Mouse (Mus musculus) embryonic facial prominence, embryonic 10.5 days (tissue): ENCODE measurements around the gene Adra1b. TPM values are rescaled to one million over a fixed set of nuclear protein-coding genes. Genes with fewer than 3 reads are reported as not detected.

Source experiments
- DNase-seq: peaks from one replicate; pipeline ENCODE4 v3.0.0-alpha.2; 2017; ENCODE audit warnings: low spot score
- H3K27ac ChIP-seq: fragments of 300-500 bp; sonication (generic); replicated peaks from 2 replicates; pipeline ENCODE4 v1.5.1; 2016; ENCODE audit warnings: mild to moderate bottlenecking
- H3K27me3 ChIP-seq: fragments of 300-500 bp; sonication (generic); replicated peaks from 2 replicates; pipeline ENCODE4 v1.6.1; 2016; ENCODE audit warnings: low read depth, mild to moderate bottlenecking; ENCODE audit not compliant: poor library complexity, severe bottlenecking
- H3K36me3 ChIP-seq: fragments of 300-500 bp; sonication (generic); replicated peaks from 2 replicates; pipeline ENCODE4 v1.6.1; 2016; ENCODE audit warnings: mild to moderate bottlenecking, moderate library complexity
- H3K4me1 ChIP-seq: fragments of 300-500 bp; sonication (generic); 2 replicates; pipeline ENCODE4 v1.6.1; 2016
- H3K4me3 ChIP-seq: fragments of 300-500 bp; sonication (generic); 2 replicates; pipeline ENCODE4 v1.5.1; 2016; ENCODE audit warnings: mild to moderate bottlenecking, moderate library complexity
- H3K9me3 ChIP-seq: fragments of 300-500 bp; sonication (generic); 2 replicates; pipeline ENCODE4 v1.6.1; 2016; ENCODE audit warnings: mild to moderate bottlenecking
- WGBS: fragments of 180-500 bp; shearing (Covaris S2); methylation state at CpG from one replicate; pipeline ENCODE4 v1.1.7; 2016; 5-methylcytosine and 5-hydroxymethylcytosine counted together
- polyA plus RNA-seq: library from polyadenylated mRNA; unstranded; fragments of >200 nt; fragmentation: Nextera tagmentation; extraction: Ambion mirVana; gene quantifications from 2 replicates; pipeline ENCODE4 v1.2.1, GENCODE M21; 2016

Adra1b gene
- polyA plus RNA-seq, 1 experiment from 2014 or later = 0.22 TPM

DNA sequence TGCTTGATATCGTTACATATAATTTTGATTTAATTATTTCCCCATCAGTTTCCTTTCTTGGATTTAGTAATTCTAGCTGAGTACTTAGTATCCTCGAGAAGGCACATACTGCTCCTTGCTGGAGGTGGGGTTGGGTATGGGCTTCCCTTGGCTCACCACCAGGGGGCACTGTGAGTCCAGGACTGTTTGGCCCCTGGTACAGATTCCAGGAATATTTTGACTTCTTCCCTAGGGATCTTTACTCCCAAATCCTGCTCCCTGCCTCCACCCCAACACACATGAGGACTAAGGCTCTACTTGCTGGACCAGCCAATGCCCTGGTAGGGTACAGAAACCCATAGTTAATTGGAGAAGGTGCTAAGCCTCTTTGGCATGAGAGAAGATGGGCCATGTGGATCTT lies 117.2 kb downstream of the Adra1b start:
- 17% methylated on average over 2 of the region's 2 CpGs for WGBS
- Histone ChIP-seq H3K36me3 (no peaks in the 10 kb centered on the region), H3K27me3 (no peaks in the 10 kb centered on the region), H3K27ac (no peak overlapping the region), H3K4me1 (0 out of 2 replicates have a peak, but pooled peaks cover 4% of the 10 kb centered on the region), H3K4me3 (no peak overlapping the region), H3K9me3 (no peaks in the 10 kb centered on the region)
- peak; percentile 81 for DNase-seq

DNA sequence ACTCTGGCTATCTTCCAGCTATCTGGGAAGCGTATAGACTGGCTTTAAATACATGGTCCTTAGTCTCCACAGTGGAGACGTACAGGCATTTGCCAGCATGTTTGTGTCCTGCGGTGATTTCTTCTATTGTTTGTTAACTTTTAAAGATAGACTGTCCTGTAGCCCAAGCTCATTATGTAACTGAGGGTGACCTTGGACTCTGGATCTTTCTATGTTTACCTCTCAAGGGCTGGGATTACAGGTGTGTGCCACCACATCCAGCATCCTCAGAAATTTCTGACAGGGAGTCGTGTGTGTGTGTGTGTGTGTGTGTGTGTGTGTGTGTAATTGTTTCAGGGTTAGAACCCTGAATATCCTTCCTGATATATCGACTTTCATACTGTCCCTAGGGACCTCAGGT lies 117.9 kb downstream of the Adra1b start:
- H3K4me1 ChIP-seq = 0 out of 2 replicates have a peak, but pooled peaks cover 4% of the 10 kb centered on the region
- H3K27me3 ChIP-seq = no peaks in the 10 kb centered on the region
- H3K27ac ChIP-seq = no peak overlapping the region
- no peak overlapping the region for H3K4me3 ChIP-seq
- WGBS = 85% methylated on average over 5 of the region's 5 CpGs
- H3K36me3 ChIP-seq = no peaks in the 10 kb centered on the region
- H3K9me3 ChIP-seq = no peaks in the 10 kb centered on the region
- DNase-seq = no peak

DNA sequence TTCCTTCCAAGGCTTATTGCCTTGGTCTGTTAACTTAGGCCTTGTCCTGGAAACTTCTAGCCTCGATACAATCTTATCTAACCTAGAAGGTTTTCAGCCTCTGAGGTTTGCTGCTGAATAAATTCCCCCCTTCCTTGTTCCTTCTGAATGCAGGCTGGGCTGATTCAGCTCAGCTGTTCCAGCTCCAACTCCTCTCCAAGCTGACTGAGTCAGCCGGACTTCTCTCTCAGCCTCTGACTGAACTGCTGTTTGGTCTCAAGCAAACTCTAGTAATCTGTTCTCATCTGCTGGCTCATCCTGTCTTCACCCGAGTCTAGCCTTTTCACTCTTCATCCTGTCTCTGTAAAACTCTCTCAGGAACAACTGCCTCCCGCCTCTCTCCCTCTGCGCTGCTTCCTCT lies 121.5 kb downstream of the Adra1b start:
- peaks cover 27% of the 10 kb centered on the region for H3K27me3 ChIP-seq
- no peaks in the 10 kb centered on the region for H3K9me3 ChIP-seq
- WGBS = 77% methylated on average over 5 of the region's 5 CpGs
- H3K36me3 ChIP-seq = no peaks in the 10 kb centered on the region
- H3K4me1 ChIP-seq = peaks cover 14% of the 10 kb centered on the region
- H3K4me3 ChIP-seq = no peak overlapping the region
- no peak for DNase-seq
- no peak overlapping the region for H3K27ac ChIP-seq

DNA sequence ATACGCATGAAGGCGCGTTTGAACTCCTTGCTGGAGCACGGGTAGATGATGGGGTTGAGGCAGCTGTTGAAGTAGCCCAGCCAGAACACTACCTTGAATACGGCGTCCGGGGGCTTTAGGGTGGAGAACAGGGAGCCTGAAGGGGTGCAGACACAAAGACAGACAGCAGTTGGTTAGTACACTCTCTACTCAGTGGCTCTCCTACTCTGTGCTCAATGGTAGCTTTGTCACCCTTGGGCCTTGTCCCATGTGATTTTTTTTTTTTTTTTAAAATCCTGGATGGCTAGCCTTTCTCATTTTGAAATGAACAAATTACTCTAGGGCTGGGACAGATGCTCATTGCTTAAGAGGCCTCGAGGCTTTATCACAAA lies 124.7 kb downstream of the Adra1b start:
- 21% methylated on average over 8 of the region's 8 CpGs for WGBS
- Histone ChIP-seq H3K36me3 (no peaks in the 10 kb centered on the region), H3K4me1 (peaks cover 24% of the 10 kb centered on the region), H3K27ac (peak overlapping the region; percentile 65; the same call in 1 of the 2 replicates), H3K9me3 (no peaks in the 10 kb centered on the region), H3K27me3 (peaks cover 38% of the 10 kb centered on the region), H3K4me3 (peak overlapping the region; percentile 60)
- no peak for DNase-seq

DNA sequence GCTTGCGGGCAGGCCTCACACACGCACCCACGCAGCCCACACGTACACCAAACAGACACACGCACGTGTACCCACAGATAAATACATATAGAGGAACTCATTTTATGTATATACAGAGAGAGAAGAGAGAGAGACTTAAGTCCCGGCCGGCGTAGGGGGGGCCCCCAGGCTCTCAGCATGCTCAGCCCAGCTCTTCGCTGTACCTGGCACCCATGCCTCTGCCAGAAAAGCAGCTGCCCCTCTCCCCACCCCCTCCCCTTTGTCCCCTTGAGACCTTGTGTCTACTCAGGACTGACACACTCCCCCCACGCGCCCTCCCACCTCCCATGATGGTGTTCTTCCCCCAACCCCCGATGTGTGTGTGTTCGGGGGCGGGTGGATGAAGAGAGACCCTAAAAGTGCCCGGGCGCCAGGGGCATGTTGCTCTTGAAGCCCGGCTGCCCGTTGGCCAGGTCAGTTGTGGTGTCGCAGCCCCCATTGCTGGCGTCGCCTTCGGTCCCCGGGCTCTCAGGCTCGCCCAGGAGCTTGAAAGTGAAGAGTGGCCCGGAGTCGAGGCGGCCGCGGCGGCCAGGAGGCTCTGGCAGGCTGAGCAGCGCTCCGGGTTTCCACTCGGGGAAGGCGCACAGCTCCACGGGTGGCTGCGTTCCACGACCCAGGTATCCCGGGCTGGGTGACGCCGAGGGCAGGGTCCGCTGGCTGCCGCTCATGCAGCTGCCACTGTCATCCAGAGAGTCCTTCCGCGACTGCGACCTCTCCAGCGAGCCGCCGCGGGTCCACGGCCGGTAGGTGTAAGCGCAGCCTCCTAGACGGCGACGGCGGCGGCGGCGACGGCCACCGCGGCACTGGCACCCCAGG lies 125.3 kb downstream of the Adra1b start:
- WGBS = 16% methylated on average over 63 of the region's 63 CpGs
- H3K27ac ChIP-seq = peak overlapping the region; percentile 65; the same call in 1 of the 2 replicates
- H3K36me3 ChIP-seq = no peaks in the 10 kb centered on the region
- peaks cover 38% of the 10 kb centered on the region for H3K27me3 ChIP-seq
- peaks cover 24% of the 10 kb centered on the region for H3K4me1 ChIP-seq
- DNase-seq = peak; percentile 69
- no peaks in the 10 kb centered on the region for H3K9me3 ChIP-seq
- peak overlapping the region; percentile 60 for H3K4me3 ChIP-seq

DNA sequence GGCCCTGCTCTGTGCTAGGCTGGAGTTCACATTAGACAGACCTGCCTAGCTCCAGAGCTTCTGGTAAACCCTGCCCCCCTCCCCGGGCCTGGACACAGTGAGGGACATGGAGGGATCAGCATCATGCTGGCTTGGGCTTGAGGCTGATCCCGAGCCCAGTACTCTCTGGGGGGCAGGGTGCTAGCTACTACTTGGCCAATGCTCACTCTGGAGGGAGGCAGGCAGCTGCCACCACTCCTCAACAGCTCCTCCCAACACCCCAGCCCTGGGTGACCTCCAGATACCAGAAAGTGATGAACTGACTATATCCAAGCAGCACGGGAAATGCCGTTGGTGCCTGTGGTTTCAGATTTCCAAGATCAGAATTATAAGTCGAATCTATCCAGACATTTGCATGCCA lies 127.3 kb downstream of the Adra1b start:
- Histone ChIP-seq H3K4me1 (peaks cover 24% of the 10 kb centered on the region), H3K27me3 (peaks cover 38% of the 10 kb centered on the region), H3K27ac (0 out of 2 replicates have a peak overlapping the region, but pooled peaks have one; percentile 22), H3K9me3 (no peaks in the 10 kb centered on the region), H3K36me3 (no peaks in the 10 kb centered on the region), H3K4me3 (no peak overlapping the region)
- WGBS = 31% methylated on average over 5 of the region's 5 CpGs
- peak; percentile 60 for DNase-seq

DNA sequence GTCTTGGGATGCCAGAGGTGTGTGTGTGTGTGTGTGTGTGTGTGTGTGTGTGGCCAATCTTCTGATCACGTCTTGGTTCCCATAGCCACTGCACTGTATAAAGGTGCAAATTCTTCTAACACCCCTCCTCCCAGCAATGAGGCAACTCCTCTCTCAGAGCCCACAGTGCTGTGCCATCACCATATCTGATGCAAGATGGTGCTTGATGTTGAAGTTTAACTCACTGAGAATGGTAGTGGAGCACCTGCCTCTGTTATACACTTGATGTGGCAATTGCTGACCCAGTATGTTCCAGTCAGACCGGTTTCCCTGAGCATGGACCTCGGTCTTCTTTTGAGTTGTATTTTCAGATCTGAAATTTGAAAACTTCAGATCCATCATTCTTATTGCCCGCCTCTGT lies 130.9 kb downstream of the Adra1b start:
- WGBS = 84% methylated on average over 4 of the region's 4 CpGs

DNA sequence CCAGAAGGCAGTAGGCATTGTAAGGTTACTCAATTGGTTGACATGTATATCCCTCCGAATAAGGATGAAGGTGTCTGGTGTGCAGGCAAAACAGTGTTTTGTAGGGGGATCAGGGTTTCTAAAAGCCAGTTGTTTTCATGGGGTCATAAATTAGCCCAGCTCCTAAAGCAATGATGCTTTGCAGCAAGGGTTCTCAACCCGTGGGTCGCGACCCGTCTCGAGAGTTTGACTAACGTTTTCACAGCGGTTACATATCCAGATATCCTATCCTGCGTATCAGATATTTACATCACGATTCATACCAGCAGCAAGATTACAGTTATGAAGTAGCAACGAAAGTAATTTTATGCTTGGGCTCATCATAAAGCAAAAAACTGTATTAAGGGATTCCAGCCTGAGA lies 133.3 kb downstream of the Adra1b start:
- no peaks in the 10 kb centered on the region for H3K9me3 ChIP-seq
- H3K36me3 ChIP-seq = no peaks in the 10 kb centered on the region
- H3K4me1 ChIP-seq = 0 out of 2 replicates have a peak, but pooled peaks cover 6% of the 10 kb centered on the region
- WGBS = 73% methylated on average over 11 of the region's 11 CpGs
- peaks cover 18% of the 10 kb centered on the region for H3K27me3 ChIP-seq
- no peak overlapping the region for H3K4me3 ChIP-seq
- no peak for DNase-seq
- no peak overlapping the region for H3K27ac ChIP-seq

More for the DNA sequence above, 130.9 kb downstream of the Adra1b start:
- Histone ChIP-seq H3K27ac (no peak overlapping the region), H3K9me3 (no peaks in the 10 kb centered on the region), H3K27me3 (peaks cover 31% of the 10 kb centered on the region), H3K4me3 (no peak overlapping the region), H3K4me1 (peaks cover 20% of the 10 kb centered on the region), H3K36me3 (no peaks in the 10 kb centered on the region)
- DNase-seq = no peak

DNA sequence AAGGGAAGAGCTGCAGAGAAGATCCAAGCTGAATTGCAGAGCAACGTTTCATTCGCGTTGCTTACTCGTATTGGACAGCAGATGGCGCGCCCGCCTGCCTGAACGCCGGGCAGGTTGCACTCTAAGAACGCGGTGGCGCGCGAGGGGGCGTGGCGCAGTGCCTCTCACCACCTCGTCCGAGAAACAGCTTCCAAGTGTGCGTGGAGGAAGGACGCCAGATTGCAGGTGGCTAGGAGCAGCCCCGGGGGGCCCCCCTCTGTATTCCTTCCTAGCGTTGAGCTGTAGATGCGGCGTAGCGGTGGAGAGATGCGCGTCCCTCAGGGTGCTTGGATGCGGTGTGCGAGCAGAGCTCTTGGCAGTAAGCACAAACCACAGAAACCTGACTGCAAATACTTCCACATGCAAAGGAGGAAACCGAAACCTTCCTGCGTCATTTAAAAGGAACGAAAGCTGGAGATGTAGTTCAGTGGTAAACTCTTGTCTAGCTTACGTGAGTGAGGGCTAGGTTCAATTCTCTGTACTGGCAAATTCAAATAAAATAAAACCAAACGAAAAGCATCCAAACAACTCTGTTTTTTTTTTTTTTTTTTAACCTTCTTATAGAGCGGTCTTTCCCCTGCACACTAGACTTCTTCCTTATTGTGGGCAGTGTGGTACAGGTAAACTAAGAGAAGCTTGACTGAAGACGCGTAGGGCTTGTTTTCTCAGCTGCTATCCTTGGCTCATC lies 133.9 kb downstream of the Adra1b start:
- Histone ChIP-seq H3K4me1 (0 out of 2 replicates have a peak, but pooled peaks cover 6% of the 10 kb centered on the region), H3K9me3 (no peaks in the 10 kb centered on the region), H3K36me3 (no peaks in the 10 kb centered on the region), H3K27me3 (peaks cover 18% of the 10 kb centered on the region), H3K27ac (no peak overlapping the region), H3K4me3 (peak overlapping the region; percentile 62)
- WGBS = 6% methylated on average over 37 of the region's 37 CpGs
- DNase-seq = peak; percentile 89

DNA sequence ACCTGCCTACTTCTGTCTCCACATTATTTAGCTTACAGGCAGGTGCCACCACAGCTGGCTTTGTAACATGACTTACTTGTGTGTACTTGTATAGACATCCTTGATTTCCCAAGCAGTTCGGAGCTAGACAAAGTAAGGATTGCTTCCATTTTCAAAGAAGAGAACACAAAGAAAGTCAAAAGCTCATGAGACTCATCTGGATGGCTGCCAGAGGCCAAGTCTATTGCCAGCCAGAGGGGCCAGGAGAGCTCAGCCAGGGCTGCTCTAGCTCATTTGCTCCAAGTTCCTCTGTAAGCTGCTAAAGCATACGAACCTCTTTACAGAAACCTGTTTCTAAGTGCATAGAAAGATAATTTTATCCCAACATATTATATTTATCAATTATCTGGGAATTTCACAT lies 142.6 kb downstream of the Adra1b start:
- Histone ChIP-seq H3K27ac (no peak overlapping the region), H3K36me3 (no peaks in the 10 kb centered on the region), H3K9me3 (no peaks in the 10 kb centered on the region), H3K4me1 (no peaks in the 10 kb centered on the region), H3K4me3 (no peak overlapping the region), H3K27me3 (no peaks in the 10 kb centered on the region; the same call in 1 of the 2 replicates)
- WGBS = 73% methylated on average over 2 of the region's 2 CpGs
- DNase-seq = no peak

DNA sequence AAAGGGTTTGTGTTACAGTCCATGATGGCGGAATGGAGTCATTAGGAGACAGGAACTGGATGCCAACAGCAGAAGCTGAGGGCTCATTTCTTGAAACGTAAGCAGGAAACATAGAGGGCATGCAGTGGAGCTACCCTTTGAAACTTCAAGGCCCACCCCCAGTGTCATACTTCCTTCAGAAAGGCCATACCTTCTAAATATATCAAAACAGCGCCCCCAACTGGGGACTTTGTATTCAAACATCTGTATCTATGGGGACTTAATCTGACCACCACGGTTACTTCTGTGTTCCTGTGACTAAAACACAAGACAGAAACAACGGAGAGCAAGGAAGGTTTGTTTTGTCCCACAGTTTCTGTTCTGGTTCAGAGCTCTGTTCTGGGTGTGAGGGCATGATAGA lies 145.6 kb downstream of the Adra1b start:
- H3K9me3 ChIP-seq = no peaks in the 10 kb centered on the region
- no peaks in the 10 kb centered on the region for H3K4me1 ChIP-seq
- no peak overlapping the region for H3K27ac ChIP-seq
- WGBS = 66% methylated on average over 5 of the region's 5 CpGs
- DNase-seq = no peak
- no peaks in the 10 kb centered on the region for H3K27me3 ChIP-seq
- H3K36me3 ChIP-seq = no peaks in the 10 kb centered on the region
- H3K4me3 ChIP-seq = no peak overlapping the region

DNA sequence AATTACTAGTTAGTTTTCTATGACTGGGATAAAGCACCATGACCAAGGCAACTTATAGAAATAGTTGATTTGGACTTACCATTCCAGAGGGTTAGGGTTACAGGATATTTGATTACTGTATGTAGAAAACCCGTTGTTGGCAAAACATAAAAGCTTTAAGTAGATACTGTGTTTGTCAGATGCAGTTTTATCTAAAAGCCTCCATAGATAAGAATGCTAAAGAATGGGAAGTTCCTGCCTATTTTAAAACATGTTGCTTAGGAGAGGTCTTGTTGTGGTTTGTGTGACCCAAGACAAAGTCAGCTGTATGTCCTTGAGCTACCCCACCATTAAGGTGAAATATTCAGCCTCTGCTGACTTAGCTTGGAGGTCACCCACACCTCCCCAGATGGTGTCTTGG lies 146.4 kb downstream of the Adra1b start:
- Histone ChIP-seq H3K36me3 (no peaks in the 10 kb centered on the region), H3K4me3 (no peak overlapping the region), H3K27me3 (no peaks in the 10 kb centered on the region), H3K27ac (no peak overlapping the region), H3K9me3 (no peaks in the 10 kb centered on the region), H3K4me1 (no peaks in the 10 kb centered on the region)
- DNase-seq = no peak
- 86% methylated on average over 1 of the region's 1 CpGs for WGBS

DNA sequence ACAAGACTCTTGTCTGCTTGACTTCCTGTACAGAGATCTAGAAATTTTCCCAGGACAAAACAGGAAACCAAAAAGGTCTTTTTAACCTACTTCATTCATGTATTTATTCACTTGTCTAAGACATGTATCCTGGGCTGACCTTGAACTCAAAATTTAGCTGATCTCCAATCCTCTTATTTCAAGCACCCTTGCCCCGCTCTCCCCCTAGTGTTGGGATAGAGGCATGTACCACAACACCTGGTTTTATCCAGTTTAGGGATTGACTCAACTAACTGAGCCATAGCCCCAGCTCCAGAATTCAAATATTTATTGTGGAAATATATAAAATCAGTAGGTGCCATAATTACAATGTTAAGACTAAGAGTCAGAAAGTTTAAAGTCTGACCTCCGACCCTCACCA lies 149.5 kb downstream of the Adra1b start:
- Histone ChIP-seq H3K27ac (no peak overlapping the region), H3K27me3 (no peaks in the 10 kb centered on the region), H3K36me3 (no peaks in the 10 kb centered on the region), H3K4me3 (no peak overlapping the region), H3K4me1 (peaks cover 12% of the 10 kb centered on the region), H3K9me3 (no peaks in the 10 kb centered on the region)
- no peak for DNase-seq
- 64% methylated on average over 2 of the region's 2 CpGs for WGBS
